Mouse (Mus musculus): Measurements from ENCODE around the gene Arfrp1. TPM values are rescaled to one million over a fixed set of nuclear protein-coding genes. Genes with fewer than 3 reads are reported as not detected.

Arfrp1 gene
- total RNA-seq (2017), result 61.3 and 74.3 TPM in 2 replicates

- ATAC-seq (ENCODE audit: extremely low read depth, insufficient number of reproducible peaks, low FRiP score, poor library complexity, severe bottlenecking), result peak; percentile 86
Observed at GRCm38 (mm10) chr2:181364860-181365596, at the start of gene Arfrp1, which contains the start of gene Zgpat. TSS of gene Arfrp1 (minus strand) at chr2:181365404. TSS of gene Zgpat (plus strand) at chr2:181364928.

- ATAC-seq (ENCODE audit: extremely low read depth, insufficient number of reproducible peaks, low FRiP score, poor library complexity, severe bottlenecking), result no peak
Observed at GRCm38 (mm10) chr2:181413141-181413540, 47.9 kb upstream of the Arfrp1 start.

- ATAC-seq (ENCODE audit: extremely low read depth, insufficient number of reproducible peaks, low FRiP score, poor library complexity, severe bottlenecking), result peak; percentile 75; the same call in 1 of the 2 replicates
Observed at GRCm38 (mm10) chr2:181410760-181411473, 45.7 kb upstream of the Arfrp1 start.

- ATAC-seq (ENCODE audit: extremely low read depth, insufficient number of reproducible peaks, low FRiP score, poor library complexity, severe bottlenecking), result no peak
Observed at GRCm38 (mm10) chr2:181409643-181410042, 44.4 kb upstream of the Arfrp1 start.

- no peak for ATAC-seq (ENCODE audit: extremely low read depth, insufficient number of reproducible peaks, low FRiP score, poor library complexity, severe bottlenecking)
Observed at GRCm38 (mm10) chr2:181403722-181404121, 38.5 kb upstream of the Arfrp1 start.

GRCm38 (mm10) chr2:181401497-181401896 lies 36.3 kb upstream of the Arfrp1 start:
- no peak for ATAC-seq (ENCODE audit: extremely low read depth, insufficient number of reproducible peaks, low FRiP score, poor library complexity, severe bottlenecking)

- no peak for ATAC-seq (ENCODE audit: extremely low read depth, insufficient number of reproducible peaks, low FRiP score, poor library complexity, severe bottlenecking)
Observed at GRCm38 (mm10) chr2:181397207-181397761, 32.1 kb upstream of the Arfrp1 start.

GRCm38 (mm10) chr2:181394086-181394485 lies 28.9 kb upstream of the Arfrp1 start:
- no peak for ATAC-seq (ENCODE audit: extremely low read depth, insufficient number of reproducible peaks, low FRiP score, poor library complexity, severe bottlenecking)

- peak; percentile 71 for ATAC-seq (ENCODE audit: extremely low read depth, insufficient number of reproducible peaks, low FRiP score, poor library complexity, severe bottlenecking)
Observed at GRCm38 (mm10) chr2:181392600-181393213, 27.5 kb upstream of the Arfrp1 start.

- no peak for ATAC-seq (ENCODE audit: extremely low read depth, insufficient number of reproducible peaks, low FRiP score, poor library complexity, severe bottlenecking)
Observed at GRCm38 (mm10) chr2:181391541-181391940, 26.3 kb upstream of the Arfrp1 start.

GRCm38 (mm10) chr2:181391022-181391421 lies 25.8 kb upstream of the Arfrp1 start:
- no peak for ATAC-seq (ENCODE audit: extremely low read depth, insufficient number of reproducible peaks, low FRiP score, poor library complexity, severe bottlenecking)

- ATAC-seq (ENCODE audit: extremely low read depth, insufficient number of reproducible peaks, low FRiP score, poor library complexity, severe bottlenecking), result no peak
Observed at GRCm38 (mm10) chr2:181390136-181390870, 25.1 kb upstream of the Arfrp1 start.

- no peak for ATAC-seq (ENCODE audit: extremely low read depth, insufficient number of reproducible peaks, low FRiP score, poor library complexity, severe bottlenecking)
Observed at GRCm38 (mm10) chr2:181386663-181387210, 21.5 kb upstream of the Arfrp1 start.

GRCm38 (mm10) chr2:181385885-181386284 lies 20.7 kb upstream of the Arfrp1 start:
- ATAC-seq (ENCODE audit: extremely low read depth, insufficient number of reproducible peaks, low FRiP score, poor library complexity, severe bottlenecking), result no peak

GRCm38 (mm10) chr2:181384919-181385391 lies 19.8 kb upstream of the Arfrp1 start:
- ATAC-seq (ENCODE audit: extremely low read depth, insufficient number of reproducible peaks, low FRiP score, poor library complexity, severe bottlenecking), result no peak

GRCm38 (mm10) chr2:181384463-181384862 lies 19.3 kb upstream of the Arfrp1 start:
- no peak for ATAC-seq (ENCODE audit: extremely low read depth, insufficient number of reproducible peaks, low FRiP score, poor library complexity, severe bottlenecking)

- ATAC-seq (ENCODE audit: extremely low read depth, insufficient number of reproducible peaks, low FRiP score, poor library complexity, severe bottlenecking), result no peak
Observed at GRCm38 (mm10) chr2:181381631-181382306, 16.6 kb upstream of the Arfrp1 start.

GRCm38 (mm10) chr2:181381107-181381506 lies 15.9 kb upstream of the Arfrp1 start:
- peak; percentile 40; the same call in 1 of the 2 replicates for ATAC-seq (ENCODE audit: extremely low read depth, insufficient number of reproducible peaks, low FRiP score, poor library complexity, severe bottlenecking)

All from neutrophil, adult 5-6 weeks (primary cell).